10 mouse cellular contexts compared by ENCODE assay signal in genomic region chr2:5045269-5045965, GRCm38 (mm10). TPM values are rescaled to one million over a fixed set of nuclear protein-coding genes. Genes with fewer than 3 reads are reported as not detected.
DNase-seq lines count a peak whose midpoint lies in the region; ATAC-seq and TF ChIP-seq lines count a peak whose summit lies in the region.
"Had no signal": no experiment of that assay in that cellular context is flagged by ENCODE, and none has a peak within 500 bp of the region (broad histone marks: within the 10 kb centered on the region; RNA-seq: fewer than 3 reads in every experiment).

No protein-coding gene starts in this region.

- 0 out of 2 replicates have a peak overlapping the region, but pooled peaks have one; percentile 9 for H3K4me2 ChIP-seq in embryonic facial prominence, embryonic 12.5 days (replicated peaks)
- H3K4me2 ChIP-seq in midbrain, embryonic 15.5 days: peak overlapping the region; percentile 6; the same call in 1 of the 2 replicates

- H3K9me3 ChIP-seq in ES-E14 (ENCODE audit: control insufficient read depth, insufficient read depth, low read depth, low read length): no peaks in the 10 kb centered on the region
- no peaks in the 10 kb centered on the region for H3K9me3 ChIP-seq in embryonic facial prominence, embryonic 12.5 days
- no peaks in the 10 kb centered on the region for H3K9me3 ChIP-seq in midbrain, embryonic 15.5 days

- H3K4me1 ChIP-seq in ES-E14 (ENCODE audit: control insufficient read depth in 2 of 2, insufficient read depth in 2 of 2, low read length in 2 of 2, poor library complexity in 1 of 2): peaks cover 7 to 30% of the 10 kb centered on the region in 2 experiments; a peak in 3 of 4 replicates
- peaks cover 8% of the 10 kb centered on the region; the same call in 1 of the 2 replicates for H3K4me1 ChIP-seq in embryonic facial prominence, embryonic 12.5 days
- peaks cover 7% of the 10 kb centered on the region for H3K4me1 ChIP-seq in midbrain, embryonic 15.5 days

- no peak for ATAC-seq in embryonic facial prominence, embryonic 12.5 days (ENCODE audit: insufficient number of reproducible peaks, insufficient read depth, low FRiP score, low TSS enrichment)
- no peak for ATAC-seq in midbrain, embryonic 15.5 days (replicated peaks)
- ATAC-seq: intestine, postnatal 0 days had no signal

- H3K27me3 ChIP-seq in embryonic facial prominence, embryonic 12.5 days: no peaks in the 10 kb centered on the region
- no peaks in the 10 kb centered on the region for H3K27me3 ChIP-seq in midbrain, embryonic 15.5 days (replicated peaks)

- H3K27ac ChIP-seq in ES-E14 (ENCODE audit: insufficient read depth, low read depth, low read length, poor library complexity, severe bottlenecking): peak overlapping the region; percentile 56; the same call in 1 of the 2 replicates
- H3K27ac ChIP-seq in embryonic facial prominence, embryonic 12.5 days: no peak overlapping the region
- H3K27ac ChIP-seq in midbrain, embryonic 15.5 days: peak overlapping the region; percentile 10; the same call in 1 of the 2 replicates

- H3K36me3 ChIP-seq in ES-E14 (ENCODE audit: control insufficient read depth, insufficient read depth, low read length, poor library complexity, severe bottlenecking): peaks cover 5% of the 10 kb centered on the region; the same call in 1 of the 2 replicates
- H3K36me3 ChIP-seq in embryonic facial prominence, embryonic 12.5 days: no peaks in the 10 kb centered on the region
- H3K36me3 ChIP-seq in midbrain, embryonic 15.5 days (replicated peaks): no peaks in the 10 kb centered on the region

- no peak overlapping the region for H3K9ac ChIP-seq in ES-E14 (ENCODE audit: insufficient read depth, low read depth, low read length, poor library complexity, severe bottlenecking)
- H3K9ac ChIP-seq in embryonic facial prominence, embryonic 12.5 days: no peak overlapping the region
- no peak overlapping the region for H3K9ac ChIP-seq in midbrain, embryonic 15.5 days

- in situ Hi-C loops in ES-E14 (cut with MboI; ENCODE audit: low sequenced_read_pairs in 2 of 2, unreplicated experiment in 2 of 2): no loop called here

- H3K4me3 ChIP-seq in ES-E14 (ENCODE audit: insufficient read depth in 1 of 2, low read depth in 1 of 2, low read length in 2 of 2, poor library complexity in 1 of 2, severe bottlenecking in 1 of 2): no peak overlapping the region; a peak in 1 of 4 replicates
- no peak overlapping the region for H3K4me3 ChIP-seq in embryonic facial prominence, embryonic 12.5 days
- H3K4me3 ChIP-seq in midbrain, embryonic 15.5 days: no peak overlapping the region

- WGBS in embryonic facial prominence, embryonic 12.5 days: 28% methylated on average over 13 of the region's 13 CpGs
- whole genome bisulfite sequencing in midbrain, embryonic 15.5 days: 40% methylated on average over 13 of the region's 13 CpGs

- DNase-seq in kidney, postnatal 4 days: peak; percentile 24 to 56
- DNase-seq in kidney, postnatal 36 days: no peak
- no peak for DNase-seq in ES-E14 (ENCODE audit: low read depth, low spot score)
- DNase-seq in adrenal gland, adult (ENCODE audit: inconsistent age in 2 of 2, low spot score in 1 of 2): no peak
- DNase-seq in urinary bladder, postnatal 4 days (ENCODE audit: low spot score in 2 of 2): no peak
- no peak for DNase-seq in cerebellum, postnatal 25 days
- DNase-seq: left cerebral cortex, postnatal 4 days had no signal

TF ChIP-seq in ES-E14, 5 proteins besides CTCF, POLR2A, EP300 and RAD21:
- TF ChIP-seq ZC3H11A (IDR thresholded peaks at IDR 0.05; ENCODE audit: borderline replicate concordance, low read depth, low read length): no peak
- no peak for TF ChIP-seq ZNF384 (IDR thresholded peaks at IDR 0.05; ENCODE audit: low read depth, low read length)
- TF ChIP-seq CHD2 (IDR thresholded peaks at IDR 0.05; ENCODE audit: low read depth, low read length): no peak
- TF ChIP-seq HCFC1 (IDR thresholded peaks at IDR 0.05; ENCODE audit: borderline replicate concordance, insufficient read depth, low read length): no peak
- TF ChIP-seq MAFK (IDR thresholded peaks at IDR 0.05; ENCODE audit: insufficient read depth, low read depth, low read length): no peak

RNA-seq across cellular contexts. Expression of gene Optn, which starts 18.4 kb away (rescaled TPM):
- 4.6 and 4.9 TPM in 2 replicates for total RNA-seq in ES-E14 (2012; rRNA removed)
- polyA plus RNA-seq in embryonic facial prominence, embryonic 12.5 days (2016; fragmentation: Nextera tagmentation; extraction: Ambion mirVana): 3.4 and 4.6 TPM in 2 replicates
- polyA plus RNA-seq in midbrain, embryonic 15.5 days (2015; fragmentation: Nextera tagmentation; extraction: Ambion mirVana): 15.7 and 18.9 TPM in 2 replicates

RNA-seq across cellular contexts. Expression of gene Mcm10, which starts 32.8 kb away (rescaled TPM):
- 127 and 141 TPM in 2 replicates for total RNA-seq in ES-E14 (2012; rRNA removed)
- polyA plus RNA-seq in embryonic facial prominence, embryonic 12.5 days (2016; fragmentation: Nextera tagmentation; extraction: Ambion mirVana): 38.7 and 44.8 TPM in 2 replicates
- polyA plus RNA-seq in midbrain, embryonic 15.5 days (2015; fragmentation: Nextera tagmentation; extraction: Ambion mirVana): 3.5 and 5.1 TPM in 2 replicates

Comparison
In these comparisons a context has a peak if more than half of its experiments do, and no peak if none do; other contexts are left out.
1. DNase-seq: peak in kidney, postnatal 4 days (2 of 2); none in kidney, postnatal 36 days (0 of 2), ES-E14 (single experiment), adrenal gland, adult (0 of 2), urinary bladder, postnatal 4 days (0 of 2) and cerebellum, postnatal 25 days (0 of 2).